Mouse (Mus musculus): ENCODE results near the gene Prdm2. TPM values are rescaled to one million over a fixed set of nuclear protein-coding genes. Genes with fewer than 3 reads are reported as not detected.

Gene Prdm2
- 15.4 and 18.3 TPM in 2 replicates for polyA plus RNA-seq (2016; fragmentation: Nextera tagmentation; extraction: Ambion mirVana)

DNA sequence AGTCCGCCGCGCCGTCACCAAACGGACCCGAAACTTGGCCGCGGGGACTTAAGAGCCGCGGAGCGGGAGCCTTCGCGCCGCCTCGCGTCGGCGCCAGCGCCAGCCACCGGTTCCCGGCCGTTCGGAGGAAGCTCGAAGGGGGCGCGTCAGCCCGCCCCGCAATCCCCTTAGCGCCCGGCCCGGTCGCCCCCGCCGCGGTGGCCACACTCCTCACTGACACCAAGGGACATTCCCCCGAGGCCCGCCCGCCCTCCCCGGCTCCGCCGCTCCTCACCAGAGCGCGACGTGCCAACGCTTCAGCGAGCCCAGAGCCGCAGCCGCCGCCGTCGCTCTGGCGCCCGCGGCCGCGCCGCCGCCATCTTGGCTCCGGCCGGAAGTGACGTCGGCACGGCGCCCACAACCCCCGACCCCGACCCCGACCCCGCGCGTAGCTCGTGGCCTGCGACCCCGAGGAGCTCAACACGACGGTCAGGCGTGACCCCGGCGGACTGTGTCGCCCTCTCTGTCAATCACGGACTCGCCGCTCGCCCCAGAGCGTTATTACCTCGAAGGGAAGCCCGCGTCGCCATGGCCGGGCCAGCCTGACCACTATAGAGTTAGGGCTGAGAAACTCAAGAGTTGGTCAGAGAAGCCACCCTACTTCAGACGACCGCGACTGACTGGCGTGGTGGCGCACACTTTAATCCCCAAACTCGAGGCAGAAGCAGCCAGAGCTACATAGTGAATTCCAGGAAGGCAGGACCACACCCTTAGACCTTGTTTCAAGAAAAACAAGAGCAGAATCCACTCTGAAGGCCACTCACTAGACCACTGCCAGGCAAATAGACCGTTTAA, at the start of gene Prdm2:
Gene Prdm2 (minus strand): TSS at position 655 of the 834 bp plus-strand sequence.
- no peaks in the 10 kb centered on the region for H3K9me3 ChIP-seq (replicated peaks)
- 0 out of 2 replicates have a peak, but pooled peaks cover 4% of the 10 kb centered on the region for H3K27me3 ChIP-seq (ENCODE audit: low read depth, poor library complexity, severe bottlenecking)
- 2% methylated on average over 95 of the region's 96 CpGs for WGBS
- H3K27ac ChIP-seq: peak within 1 kb of the TSS; percentile 99
- peak; percentile 86 for DNase-seq (ENCODE audit: low spot score)
- peaks cover 6% of the 10 kb centered on the region; the same call in 1 of the 2 replicates for H3K36me3 ChIP-seq
- peak within 1 kb of the TSS; percentile 82 for H3K4me3 ChIP-seq
- H3K4me1 ChIP-seq: peaks cover 15% of the 10 kb centered on the region

DNA sequence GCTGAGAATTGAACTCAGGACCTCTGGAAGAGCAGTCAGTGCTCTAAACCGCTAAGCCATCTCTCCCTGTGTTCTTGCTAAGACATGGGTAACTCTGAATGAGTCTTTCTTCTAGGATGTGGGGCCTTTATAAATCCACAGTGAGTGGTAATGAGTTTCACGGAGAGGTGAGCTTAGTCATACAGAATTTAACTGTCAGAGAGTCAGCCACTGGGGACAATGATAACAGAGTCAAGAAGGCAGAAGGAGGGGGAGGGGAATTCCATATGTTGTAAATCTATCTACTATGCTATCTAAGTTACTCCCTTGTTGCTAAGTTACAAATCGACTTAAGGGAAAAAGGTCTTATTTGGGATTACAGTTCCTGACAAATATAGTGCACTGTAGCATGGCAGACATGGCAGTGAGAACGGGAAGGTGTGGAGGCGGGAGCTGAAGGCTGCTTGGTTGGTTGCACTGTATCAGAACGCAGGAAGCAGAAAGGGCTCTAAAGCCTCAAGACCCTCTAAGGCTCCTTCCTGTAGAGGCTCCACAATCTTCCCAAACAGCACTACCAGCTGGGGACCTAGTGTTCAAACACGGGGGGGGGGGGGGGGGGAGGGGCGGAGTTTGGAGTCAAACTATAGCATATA, 47.0 kb upstream of the Prdm2 start:
- Histone ChIP-seq H3K4me1 (peaks cover 11% of the 10 kb centered on the region), H3K27ac (no peak overlapping the region), H3K27me3 (ENCODE audit: low read depth, poor library complexity, severe bottlenecking) (no peaks in the 10 kb centered on the region), H3K36me3 (no peaks in the 10 kb centered on the region), H3K4me3 (no peak overlapping the region), H3K9me3 (replicated peaks) (no peaks in the 10 kb centered on the region)
- 61% methylated on average over 8 of the region's 8 CpGs for WGBS
- no peak for DNase-seq (ENCODE audit: low spot score)

DNA sequence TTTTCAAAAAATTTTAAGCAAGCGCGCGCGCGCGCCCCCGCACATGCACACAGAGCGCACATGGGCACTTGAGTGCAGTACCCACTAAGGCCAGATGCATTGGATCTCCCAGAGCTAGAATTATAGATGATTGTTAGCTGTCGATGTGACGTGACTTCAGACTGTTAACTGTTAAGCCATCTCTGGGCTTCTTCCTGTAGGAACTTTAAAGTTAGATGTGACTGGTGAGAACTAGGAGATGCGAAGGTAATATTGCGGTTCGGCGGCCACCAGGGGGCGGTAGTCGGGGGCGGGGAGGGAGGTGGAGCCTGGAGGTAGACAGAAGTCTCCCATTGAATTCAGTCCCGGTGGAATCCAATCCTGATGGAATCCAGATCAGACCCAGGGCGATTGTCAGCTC, 45.7 kb upstream of the Prdm2 start:
- Histone ChIP-seq H3K27ac (no peak overlapping the region), H3K27me3 (ENCODE audit: low read depth, poor library complexity, severe bottlenecking) (no peaks in the 10 kb centered on the region), H3K4me3 (peak overlapping the region; percentile 29), H3K9me3 (replicated peaks) (no peaks in the 10 kb centered on the region), H3K4me1 (peaks cover 11% of the 10 kb centered on the region), H3K36me3 (no peaks in the 10 kb centered on the region)
- WGBS: 34% methylated on average over 19 of the region's 19 CpGs
- DNase-seq (ENCODE audit: low spot score): peak; percentile 93

DNA sequence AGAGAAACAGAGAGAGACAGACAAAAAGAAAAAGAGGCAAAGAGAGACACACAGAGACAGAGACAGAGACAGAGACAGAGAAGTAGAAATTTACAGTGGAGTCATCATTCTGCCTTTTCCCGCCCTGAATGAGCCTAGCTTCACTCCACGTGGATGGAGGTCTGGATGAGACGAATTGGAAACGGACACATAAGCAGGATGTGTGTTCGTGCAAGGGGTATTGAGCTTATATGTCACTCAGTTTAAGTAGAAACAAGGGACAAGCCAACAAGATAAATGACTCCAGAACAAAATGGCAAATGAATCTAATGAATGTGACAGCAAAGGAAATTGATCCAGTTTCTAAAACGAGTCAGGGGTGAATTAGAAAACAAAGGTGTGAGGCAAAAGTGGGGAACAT, 45.2 kb upstream of the Prdm2 start:
- 51% methylated on average over 6 of the region's 6 CpGs for WGBS
- H3K4me3 ChIP-seq: no peak overlapping the region; the same call in 1 of the 2 replicates
- H3K9me3 ChIP-seq (replicated peaks): no peaks in the 10 kb centered on the region
- no peak for DNase-seq (ENCODE audit: low spot score)
- no peak overlapping the region for H3K27ac ChIP-seq
- H3K36me3 ChIP-seq: no peaks in the 10 kb centered on the region
- no peaks in the 10 kb centered on the region for H3K27me3 ChIP-seq (ENCODE audit: low read depth, poor library complexity, severe bottlenecking)
- peaks cover 11% of the 10 kb centered on the region for H3K4me1 ChIP-seq

DNA sequence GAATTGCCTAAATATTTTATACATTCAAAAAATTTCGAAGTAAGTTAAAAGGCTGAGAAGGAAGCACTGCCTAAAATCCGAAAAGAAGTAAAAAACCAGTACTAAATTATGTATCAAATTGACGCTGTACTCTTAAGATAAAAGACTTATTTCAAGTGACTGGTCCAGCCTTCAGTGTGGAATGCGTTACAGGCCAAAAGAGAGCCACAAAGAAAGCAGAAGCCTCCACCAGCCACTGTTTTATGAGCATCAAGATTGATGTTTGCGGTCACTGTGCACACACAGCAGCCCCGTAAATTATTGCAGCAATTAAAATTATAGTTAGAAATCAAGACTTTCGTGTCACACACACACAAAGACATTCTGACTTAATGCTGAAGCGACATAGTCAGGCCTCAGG, 42.7 kb upstream of the Prdm2 start:
- Histone ChIP-seq H3K36me3 (no peaks in the 10 kb centered on the region), H3K27ac (no peak overlapping the region), H3K9me3 (replicated peaks) (no peaks in the 10 kb centered on the region), H3K4me3 (no peak overlapping the region), H3K27me3 (ENCODE audit: low read depth, poor library complexity, severe bottlenecking) (no peaks in the 10 kb centered on the region), H3K4me1 (peaks cover 11% of the 10 kb centered on the region)
- WGBS: 65% methylated on average over 8 of the region's 8 CpGs
- DNase-seq (ENCODE audit: low spot score): no peak

DNA sequence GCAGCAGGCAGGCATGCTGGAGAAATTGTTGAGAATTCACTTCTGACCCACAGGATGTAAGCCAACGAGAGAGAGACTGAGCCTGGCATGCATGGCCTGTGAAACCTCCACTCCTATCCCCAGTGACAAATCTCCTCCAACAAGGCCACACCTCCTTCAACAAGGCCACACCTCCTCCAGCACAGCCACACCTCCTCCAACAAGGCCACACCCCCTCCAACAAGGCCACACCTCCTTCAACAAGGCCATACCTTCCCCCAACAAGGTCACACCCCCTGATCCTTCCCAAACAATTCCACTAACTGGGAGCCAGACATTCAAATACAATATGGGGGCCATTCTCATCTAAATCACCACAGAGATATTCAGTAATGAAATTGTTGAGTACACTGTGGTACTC, 40.6 kb upstream of the Prdm2 start:
- H3K27me3 ChIP-seq (ENCODE audit: low read depth, poor library complexity, severe bottlenecking): no peaks in the 10 kb centered on the region
- WGBS: 89% methylated on average over 1 of the region's 1 CpGs
- H3K4me1 ChIP-seq: peaks cover under 1% of the 10 kb centered on the region; the same call in 1 of the 2 replicates
- no peak for DNase-seq (ENCODE audit: low spot score)
- H3K9me3 ChIP-seq (replicated peaks): no peaks in the 10 kb centered on the region
- H3K4me3 ChIP-seq: no peak overlapping the region
- H3K27ac ChIP-seq: no peak overlapping the region
- H3K36me3 ChIP-seq: no peaks in the 10 kb centered on the region

DNA sequence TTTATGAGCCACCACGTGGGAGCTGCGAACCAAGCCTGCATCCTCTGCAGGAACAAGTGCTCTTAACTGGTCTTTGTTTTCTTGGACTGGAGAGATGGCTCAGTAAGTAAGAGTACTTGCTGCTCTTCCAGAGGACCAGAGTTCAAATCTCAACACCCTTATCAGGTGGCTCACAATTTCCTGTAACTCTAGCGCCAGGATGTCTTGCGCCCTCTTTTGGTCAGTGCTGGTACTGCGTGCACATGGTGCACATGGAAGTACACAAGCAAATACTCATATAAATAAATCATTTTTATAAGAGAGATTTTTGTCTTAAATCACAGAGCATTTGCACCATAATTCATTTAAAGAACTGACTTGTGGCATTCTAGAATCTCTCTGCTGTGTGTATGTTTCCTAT, 35.3 kb upstream of the Prdm2 start:
- 81% methylated on average over 5 of the region's 5 CpGs for WGBS
- Histone ChIP-seq H3K36me3 (no peaks in the 10 kb centered on the region), H3K27me3 (ENCODE audit: low read depth, poor library complexity, severe bottlenecking) (no peaks in the 10 kb centered on the region), H3K4me3 (no peak overlapping the region), H3K9me3 (replicated peaks) (no peaks in the 10 kb centered on the region), H3K4me1 (no peaks in the 10 kb centered on the region), H3K27ac (no peak overlapping the region)
- DNase-seq (ENCODE audit: low spot score): no peak

DNA sequence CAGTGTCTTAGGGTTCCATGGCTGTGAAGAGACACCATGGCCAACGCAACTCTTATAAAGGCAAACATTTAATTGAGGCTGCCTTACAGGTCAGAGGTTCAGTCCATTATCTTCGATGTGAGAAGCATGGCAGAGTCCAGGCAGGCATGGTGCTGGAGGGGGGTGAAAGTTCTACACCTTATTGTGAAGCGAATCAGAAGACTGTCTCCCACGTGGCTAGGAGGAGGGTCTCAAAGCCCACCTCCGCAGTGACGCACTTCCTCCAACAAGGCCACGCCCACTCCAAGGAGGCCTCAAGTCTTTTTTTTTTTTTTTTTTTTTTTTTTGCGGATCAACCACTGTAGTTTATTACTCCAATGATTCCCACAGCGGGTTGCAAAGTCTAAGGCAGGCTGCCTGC, 28.5 kb upstream of the Prdm2 start:
- H3K4me1 ChIP-seq: peaks cover 4% of the 10 kb centered on the region; the same call in 1 of the 2 replicates
- no peak overlapping the region for H3K27ac ChIP-seq
- no peaks in the 10 kb centered on the region for H3K27me3 ChIP-seq (ENCODE audit: low read depth, poor library complexity, severe bottlenecking)
- no peak overlapping the region for H3K4me3 ChIP-seq
- 84% methylated on average over 9 of the region's 9 CpGs for WGBS
- no peak for DNase-seq (ENCODE audit: low spot score)
- H3K36me3 ChIP-seq: no peaks in the 10 kb centered on the region
- no peaks in the 10 kb centered on the region for H3K9me3 ChIP-seq (replicated peaks)

DNA sequence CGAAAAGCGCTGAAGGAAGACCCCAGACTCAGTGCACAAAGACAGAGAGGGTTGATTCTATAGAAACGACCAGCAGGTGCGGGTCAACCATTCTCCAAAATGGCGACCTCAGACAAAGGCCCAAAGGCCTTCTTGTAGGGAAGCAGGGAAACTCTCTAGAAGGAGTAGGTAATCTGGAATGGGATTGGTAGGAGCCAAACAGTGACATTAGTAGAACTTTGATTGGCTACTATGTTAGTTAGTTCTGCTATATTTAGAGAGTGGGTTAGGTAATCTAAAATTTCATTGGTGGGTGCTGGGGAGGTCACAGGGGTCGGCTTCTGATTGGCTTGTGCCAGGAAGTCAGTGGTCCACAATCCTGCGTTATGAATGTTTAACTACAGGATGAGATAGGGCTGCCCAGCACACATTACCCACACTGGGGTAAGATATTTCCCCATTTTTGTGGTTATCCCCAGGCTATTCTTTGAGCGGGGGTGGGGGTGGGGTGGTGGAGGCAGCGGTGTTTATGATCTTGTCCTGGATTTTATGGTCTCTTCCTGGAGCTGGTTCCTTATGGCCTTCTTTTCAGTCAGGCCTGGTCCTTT, 26.9 kb upstream of the Prdm2 start:
- Histone ChIP-seq H3K4me3 (no peak overlapping the region), H3K9me3 (replicated peaks) (no peaks in the 10 kb centered on the region), H3K27me3 (ENCODE audit: low read depth, poor library complexity, severe bottlenecking) (no peaks in the 10 kb centered on the region), H3K36me3 (no peaks in the 10 kb centered on the region), H3K4me1 (peaks cover 4% of the 10 kb centered on the region; the same call in 1 of the 2 replicates), H3K27ac (no peak overlapping the region)
- 92% methylated on average over 9 of the region's 9 CpGs for WGBS
- DNase-seq (ENCODE audit: low spot score): no peak

DNA sequence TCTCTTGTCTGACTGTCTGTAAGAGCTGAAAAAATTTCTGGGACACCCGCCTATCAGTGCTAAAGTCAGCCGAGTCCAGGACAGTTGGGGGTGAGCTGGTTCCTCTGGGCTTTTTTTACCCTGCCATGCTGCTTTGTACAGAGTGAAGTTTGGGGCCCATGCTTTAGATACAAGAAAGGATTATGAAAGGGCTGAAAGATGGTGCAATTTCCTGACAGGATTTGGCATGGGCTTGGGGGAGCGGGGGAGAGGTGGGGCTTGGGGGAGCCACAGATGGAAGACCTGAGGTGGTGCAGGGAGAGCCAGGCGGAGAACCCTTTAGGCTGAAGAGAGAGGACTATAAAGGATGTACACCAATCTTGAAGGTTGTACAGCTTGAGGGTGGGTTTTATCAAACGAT, 26.3 kb upstream of the Prdm2 start:
- Histone ChIP-seq H3K36me3 (no peaks in the 10 kb centered on the region), H3K4me3 (no peak overlapping the region), H3K27ac (no peak overlapping the region), H3K9me3 (replicated peaks) (peaks cover 4% of the 10 kb centered on the region; the same call in 1 of the 2 replicates), H3K27me3 (ENCODE audit: low read depth, poor library complexity, severe bottlenecking) (no peaks in the 10 kb centered on the region), H3K4me1 (peaks cover 4% of the 10 kb centered on the region; the same call in 1 of the 2 replicates)
- DNase-seq (ENCODE audit: low spot score): no peak
- 92% methylated on average over 5 of the region's 5 CpGs for WGBS

DNA sequence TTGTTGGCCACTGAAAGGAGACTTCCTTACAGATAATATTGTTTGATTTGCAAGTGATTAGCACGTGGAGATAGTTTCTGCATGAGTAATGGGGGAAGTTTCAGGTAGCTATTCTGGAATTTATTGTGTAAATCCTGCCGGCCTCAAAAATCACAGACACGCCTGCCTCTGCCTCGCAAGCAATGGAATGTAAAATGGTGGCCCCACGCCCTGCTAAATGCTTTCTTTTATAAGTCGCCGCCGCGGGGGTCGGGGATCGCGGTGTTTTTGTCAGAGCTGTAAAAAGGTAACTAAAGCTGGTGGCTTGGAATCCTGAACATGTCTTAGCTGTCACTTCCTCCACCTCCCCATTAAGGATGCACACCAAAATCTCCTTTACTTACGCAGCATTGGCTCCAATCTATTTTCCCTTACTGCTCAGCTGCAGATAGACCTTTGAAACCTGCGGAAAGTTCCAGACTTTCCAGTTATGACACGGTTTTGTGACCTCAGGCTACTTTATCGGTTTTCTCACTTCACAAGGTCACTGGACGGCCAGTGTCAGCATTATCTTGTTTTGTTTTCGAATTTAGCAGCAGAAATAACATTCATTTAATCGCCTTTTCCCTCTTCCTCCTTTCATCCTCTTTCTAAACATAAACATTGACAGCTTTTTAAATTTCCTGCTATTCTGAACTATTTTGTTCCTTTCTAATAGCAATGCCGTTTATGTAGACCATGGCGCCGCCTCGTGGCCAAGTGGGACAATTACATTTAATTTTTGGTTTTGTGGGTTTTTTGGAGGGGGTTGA, 25.6 kb upstream of the Prdm2 start:
- WGBS: 33% methylated on average over 23 of the region's 23 CpGs
- no peaks in the 10 kb centered on the region for H3K36me3 ChIP-seq
- peaks cover 4% of the 10 kb centered on the region; the same call in 1 of the 2 replicates for H3K9me3 ChIP-seq (replicated peaks)
- DNase-seq (ENCODE audit: low spot score): peak; percentile 62
- H3K27me3 ChIP-seq (ENCODE audit: low read depth, poor library complexity, severe bottlenecking): no peaks in the 10 kb centered on the region
- peaks cover 4% of the 10 kb centered on the region; the same call in 1 of the 2 replicates for H3K4me1 ChIP-seq
- H3K27ac ChIP-seq: no peak overlapping the region
- H3K4me3 ChIP-seq: no peak overlapping the region

DNA sequence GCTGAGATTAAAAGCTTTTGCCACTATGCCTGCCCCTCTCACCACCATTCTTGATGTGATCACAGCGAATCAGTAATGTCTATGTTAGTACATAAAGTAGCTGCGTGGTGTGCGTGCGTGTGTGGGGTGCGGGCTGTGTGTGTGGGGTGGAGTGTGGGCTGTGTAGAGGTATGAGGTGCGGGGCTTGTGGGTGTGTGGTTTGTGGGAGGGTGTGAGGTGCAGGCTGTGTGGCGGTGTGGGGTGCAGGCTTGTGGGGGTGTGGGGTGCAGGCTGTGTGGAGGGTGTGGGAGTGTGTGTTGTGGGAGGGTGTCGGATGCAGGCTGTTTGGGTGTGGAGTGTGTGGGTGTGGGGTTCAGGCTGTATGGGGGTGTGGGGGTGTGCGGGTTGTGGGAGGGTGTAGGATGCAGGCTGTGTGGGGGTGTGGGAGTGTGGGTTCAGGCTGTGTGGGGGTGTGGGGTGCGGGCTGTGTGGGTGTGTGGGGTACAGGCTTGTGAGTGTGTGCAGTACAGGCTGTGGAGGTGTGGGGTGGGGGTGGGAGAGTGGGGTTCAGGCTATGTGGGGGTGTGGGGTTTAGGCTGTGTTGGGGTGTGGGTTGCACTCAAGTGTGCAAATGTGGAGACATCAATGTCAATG, 19.1 kb upstream of the Prdm2 start:
- Histone ChIP-seq H3K27me3 (ENCODE audit: low read depth, poor library complexity, severe bottlenecking) (no peaks in the 10 kb centered on the region), H3K9me3 (replicated peaks) (peaks cover 4% of the 10 kb centered on the region; the same call in 1 of the 2 replicates), H3K27ac (peak overlapping the region; percentile 42; the same call in 1 of the 2 replicates), H3K4me3 (no peak overlapping the region), H3K4me1 (peaks cover 12% of the 10 kb centered on the region; the same call in 1 of the 2 replicates), H3K36me3 (no peaks in the 10 kb centered on the region)
- WGBS: 91% methylated on average over 10 of the region's 10 CpGs
- DNase-seq (ENCODE audit: low spot score): no peak

All from limb, embryonic 10.5 days (tissue).